Mouse (Mus musculus): ENCODE results near the gene Mmachc. TPM values are rescaled to one million over a fixed set of nuclear protein-coding genes. Genes with fewer than 3 reads are reported as not detected.
"Not testable (repeated sequence)": the region's sequence is repeated elsewhere in the genome, so short reads cannot be mapped to it uniquely, and the experiment has no call there.

Mmachc gene
- polyA plus RNA-seq, 1 experiment = 35.9 TPM

- no peaks in the 10 kb centered on the region for H3K4me1 ChIP-seq (ENCODE audit: control insufficient read depth, insufficient read depth, low read length)
- peak within 1 kb of the TSS; percentile 62 for H3K9ac ChIP-seq (ENCODE audit: low read depth, poor library complexity, severe bottlenecking)
- H3K9me3 ChIP-seq (replicated peaks; ENCODE audit: control insufficient read depth, insufficient read depth, low read length, poor library complexity, severe bottlenecking) = no peaks in the 10 kb centered on the region
- H3K27me3 ChIP-seq (ENCODE audit: control insufficient read depth, insufficient read depth, low read length, poor library complexity, severe bottlenecking) = no peaks in the 10 kb centered on the region
- peak within 1 kb of the TSS; percentile 100 for H3K4me3 ChIP-seq (ENCODE audit: low read depth, low read length)
- TF ChIP-seq POLR2A (IDR thresholded peaks at IDR 0.05; ENCODE audit: insufficient read depth, low read length) (peak; percentile 98), CTCF (IDR thresholded peaks at IDR 0.05; ENCODE audit: low read depth, low read length) (peak; percentile 64), EP300 (IDR thresholded peaks at IDR 0.05; ENCODE audit: insufficient read depth, low read depth, low read length) (peak; percentile 77)
- peaks cover 41% of the 10 kb centered on the region for H3K36me3 ChIP-seq (ENCODE audit: control insufficient read depth, insufficient read depth, low read length, poor library complexity, severe bottlenecking)
- H3K27ac ChIP-seq (ENCODE audit: insufficient read depth, low read length) = peak within 1 kb of the TSS; percentile 97
Observed at GRCm38 (mm10) chr4:116685402-116686061, 22.7 kb downstream of the Mmachc start, which contains the start of gene Prdx1. Gene Prdx1, plus strand, starts transcription at chr4:116685544.

- H3K4me1 ChIP-seq (ENCODE audit: control insufficient read depth, insufficient read depth, low read length) = no peaks in the 10 kb centered on the region
- peaks cover 33% of the 10 kb centered on the region for H3K36me3 ChIP-seq (ENCODE audit: control insufficient read depth, insufficient read depth, low read length, poor library complexity, severe bottlenecking)
- H3K4me3 ChIP-seq (ENCODE audit: low read depth, low read length) = peak overlapping the region; percentile 52; the same call in 1 of the 2 replicates
- no peaks in the 10 kb centered on the region for H3K27me3 ChIP-seq (ENCODE audit: control insufficient read depth, insufficient read depth, low read length, poor library complexity, severe bottlenecking)
- TF ChIP-seq EP300 (IDR thresholded peaks at IDR 0.05; ENCODE audit: insufficient read depth, low read depth, low read length) (no peak), CTCF (IDR thresholded peaks at IDR 0.05; ENCODE audit: low read depth, low read length) (no peak), POLR2A (IDR thresholded peaks at IDR 0.05; ENCODE audit: insufficient read depth, low read length) (no peak)
- peak overlapping the region; percentile 97 for H3K27ac ChIP-seq (ENCODE audit: insufficient read depth, low read length)
- no peaks in the 10 kb centered on the region for H3K9me3 ChIP-seq (replicated peaks; ENCODE audit: control insufficient read depth, insufficient read depth, low read length, poor library complexity, severe bottlenecking)
- peak overlapping the region; percentile 62 for H3K9ac ChIP-seq (ENCODE audit: low read depth, poor library complexity, severe bottlenecking)
Observed at GRCm38 (mm10) chr4:116684665-116685064, 23.5 kb downstream of the Mmachc start.

- peaks cover 26% of the 10 kb centered on the region for H3K36me3 ChIP-seq (ENCODE audit: control insufficient read depth, insufficient read depth, low read length, poor library complexity, severe bottlenecking)
- no peaks in the 10 kb centered on the region for H3K9me3 ChIP-seq (replicated peaks; ENCODE audit: control insufficient read depth, insufficient read depth, low read length, poor library complexity, severe bottlenecking)
- no peak overlapping the region for H3K4me3 ChIP-seq (ENCODE audit: low read depth, low read length)
- H3K27me3 ChIP-seq (ENCODE audit: control insufficient read depth, insufficient read depth, low read length, poor library complexity, severe bottlenecking) = no peaks in the 10 kb centered on the region
- H3K9ac ChIP-seq (ENCODE audit: low read depth, poor library complexity, severe bottlenecking) = no peak overlapping the region
- TF ChIP-seq CTCF (IDR thresholded peaks at IDR 0.05; ENCODE audit: low read depth, low read length) = no peak
- no peak for TF ChIP-seq EP300 (IDR thresholded peaks at IDR 0.05; ENCODE audit: insufficient read depth, low read depth, low read length)
- TF ChIP-seq POLR2A (IDR thresholded peaks at IDR 0.05; ENCODE audit: insufficient read depth, low read length) = no peak
- no peaks in the 10 kb centered on the region for H3K4me1 ChIP-seq (ENCODE audit: control insufficient read depth, insufficient read depth, low read length)
- H3K27ac ChIP-seq (ENCODE audit: insufficient read depth, low read length) = 0 out of 2 replicates have a peak overlapping the region, but pooled peaks have one; percentile 97
Observed at GRCm38 (mm10) chr4:116683957-116684356, 24.2 kb downstream of the Mmachc start.

GRCm38 (mm10) chr4:116680521-116680920 lies 27.7 kb downstream of the Mmachc start:
- H3K27ac ChIP-seq (ENCODE audit: insufficient read depth, low read length); H3K27me3 ChIP-seq (ENCODE audit: control insufficient read depth, insufficient read depth, low read length, poor library complexity, severe bottlenecking); H3K4me3 ChIP-seq (ENCODE audit: low read depth, low read length); H3K9ac ChIP-seq (ENCODE audit: low read depth, poor library complexity, severe bottlenecking); H3K36me3 ChIP-seq (ENCODE audit: control insufficient read depth, insufficient read depth, low read length, poor library complexity, severe bottlenecking); H3K4me1 ChIP-seq (ENCODE audit: control insufficient read depth, insufficient read depth, low read length); H3K9me3 ChIP-seq (replicated peaks; ENCODE audit: control insufficient read depth, insufficient read depth, low read length, poor library complexity, severe bottlenecking): not testable (repeated sequence)

- H3K27me3 ChIP-seq (ENCODE audit: control insufficient read depth, insufficient read depth, low read length, poor library complexity, severe bottlenecking) = no peaks in the 10 kb centered on the region
- H3K4me3 ChIP-seq (ENCODE audit: low read depth, low read length) = no peak overlapping the region
- no peaks in the 10 kb centered on the region for H3K36me3 ChIP-seq (ENCODE audit: control insufficient read depth, insufficient read depth, low read length, poor library complexity, severe bottlenecking)
- no peak overlapping the region for H3K9ac ChIP-seq (ENCODE audit: low read depth, poor library complexity, severe bottlenecking)
- TF ChIP-seq EP300 (IDR thresholded peaks at IDR 0.05; ENCODE audit: insufficient read depth, low read depth, low read length) (no peak), POLR2A (IDR thresholded peaks at IDR 0.05; ENCODE audit: insufficient read depth, low read length) (no peak), CTCF (IDR thresholded peaks at IDR 0.05; ENCODE audit: low read depth, low read length) (no peak)
- H3K9me3 ChIP-seq (replicated peaks; ENCODE audit: control insufficient read depth, insufficient read depth, low read length, poor library complexity, severe bottlenecking) = no peaks in the 10 kb centered on the region
- H3K27ac ChIP-seq (ENCODE audit: insufficient read depth, low read length) = no peak overlapping the region
- H3K4me1 ChIP-seq (ENCODE audit: control insufficient read depth, insufficient read depth, low read length) = no peaks in the 10 kb centered on the region
Observed at GRCm38 (mm10) chr4:116679141-116679540, 29.1 kb downstream of the Mmachc start.

- no peaks in the 10 kb centered on the region for H3K27me3 ChIP-seq (ENCODE audit: control insufficient read depth, insufficient read depth, low read length, poor library complexity, severe bottlenecking)
- no peaks in the 10 kb centered on the region for H3K9me3 ChIP-seq (replicated peaks; ENCODE audit: control insufficient read depth, insufficient read depth, low read length, poor library complexity, severe bottlenecking)
- TF ChIP-seq EP300 (IDR thresholded peaks at IDR 0.05; ENCODE audit: insufficient read depth, low read depth, low read length) = no peak
- no peak for TF ChIP-seq CTCF (IDR thresholded peaks at IDR 0.05; ENCODE audit: low read depth, low read length)
- no peak for TF ChIP-seq POLR2A (IDR thresholded peaks at IDR 0.05; ENCODE audit: insufficient read depth, low read length)
- no peak overlapping the region for H3K9ac ChIP-seq (ENCODE audit: low read depth, poor library complexity, severe bottlenecking)
- no peak overlapping the region for H3K4me3 ChIP-seq (ENCODE audit: low read depth, low read length)
- H3K27ac ChIP-seq (ENCODE audit: insufficient read depth, low read length) = no peak overlapping the region
- H3K36me3 ChIP-seq (ENCODE audit: control insufficient read depth, insufficient read depth, low read length, poor library complexity, severe bottlenecking) = no peaks in the 10 kb centered on the region
- no peaks in the 10 kb centered on the region for H3K4me1 ChIP-seq (ENCODE audit: control insufficient read depth, insufficient read depth, low read length)
Observed at GRCm38 (mm10) chr4:116677808-116678207, 30.4 kb downstream of the Mmachc start.

Measured in ES-Bruce4 (cell line).